Mouse (Mus musculus) 416B (cell line): ENCODE data around the gene Bche.

Source experiments
- DNase-seq: peaks from one replicate; pipeline ENCODE4 v3.0.0; 2011; ENCODE audit warnings: low read depth

Gene Bche

GRCm38 (mm10) chr3:73708410-73708714 lies at the start of gene Bche:
Bche (minus strand) TSS chr3:73708415.
- no peak for DNase-seq

GRCm38 (mm10) chr3:73741998-73742397 lies 33.8 kb upstream of the Bche start:
- DNase-seq, result no peak

- DNase-seq, result peak; percentile 33
Observed at GRCm38 (mm10) chr3:73731677-73732076, 23.5 kb upstream of the Bche start.

GRCm38 (mm10) chr3:73729511-73729910 lies 21.3 kb upstream of the Bche start:
- no peak for DNase-seq

- DNase-seq, result no peak
Observed at GRCm38 (mm10) chr3:73725711-73726110, 17.5 kb upstream of the Bche start.

- DNase-seq, result no peak
Observed at GRCm38 (mm10) chr3:73724869-73725268, 16.7 kb upstream of the Bche start.

- DNase-seq, result no peak
Observed at GRCm38 (mm10) chr3:73717610-73718284, 9.5 kb upstream of the Bche start.

- DNase-seq, result no peak
Observed at GRCm38 (mm10) chr3:73709871-73710270, 1.7 kb upstream of the Bche start.

- DNase-seq, result no peak
Observed at GRCm38 (mm10) chr3:73707461-73708409, 480 bp downstream of the Bche start.

GRCm38 (mm10) chr3:73706544-73706943 lies 1.7 kb downstream of the Bche start:
- DNase-seq, result no peak

- DNase-seq, result no peak
Observed at GRCm38 (mm10) chr3:73698889-73699288, 9.3 kb downstream of the Bche start.

GRCm38 (mm10) chr3:73673333-73673732 lies 34.9 kb downstream of the Bche start:
- no peak for DNase-seq

GRCm38 (mm10) chr3:73668172-73668571 lies 40.0 kb downstream of the Bche start:
- DNase-seq, result no peak

- DNase-seq, result no peak
Observed at GRCm38 (mm10) chr3:73667245-73668131, 40.7 kb downstream of the Bche start.

GRCm38 (mm10) chr3:73650281-73650680 lies 57.9 kb downstream of the Bche start:
- no peak for DNase-seq

GRCm38 (mm10) chr3:73647064-73647463 lies 61.2 kb downstream of the Bche start:
- DNase-seq, result no peak

- DNase-seq, result no peak
Observed at GRCm38 (mm10) chr3:73611421-73611820, 96.8 kb downstream of the Bche start.

- no peak for DNase-seq
Observed at GRCm38 (mm10) chr3:73591757-73592533, 116.3 kb downstream of the Bche start.
